Mouse (Mus musculus) central nervous system, embryonic 11.5 days (tissue): ENCODE results near the gene Eps15l1. TPM values are rescaled to one million over a fixed set of nuclear protein-coding genes. Genes with fewer than 3 reads are reported as not detected.

Source experiments
- polyA plus RNA-seq: library from polyadenylated mRNA; depleted of rRNA; stranded (reverse); fragments of >200 nt; gene quantifications from 2 replicates; pipeline ENCODE4 v1.2.3, GENCODE M21; 2012; rRNA removed

Gene Eps15l1
- polyA plus RNA-seq: 76.5 and 107 TPM in 2 replicates

GRCm38 (mm10) chr8:72421362-72422335, at the start of gene Eps15l1:
Eps15l1 (minus strand) TSS chr8:72421460.

GRCm38 (mm10) chr8:72443338-72443993, 22.2 kb upstream of the Eps15l1 start, which contains the start of the genes Calr3 and 1700030K09Rik:
Calr3 (minus strand) TSS chr8:72443870.
1700030K09Rik (plus strand) TSS chr8:72443880.

GRCm38 (mm10) chr8:72318801-72319322, 102.4 kb downstream of the Eps15l1 start, which contains the start of gene Klf2:
Klf2 (plus strand) TSS chr8:72319033.

GRCm38 (mm10) chr8:72305210-72305905, 115.9 kb downstream of the Eps15l1 start, which contains the start of gene Gm10282:
Gm10282 (minus strand) TSS chr8:72305260.

Other genes starting within 250 kb of the Eps15l1 start
- gene Hsh2d, start 231.8 kb downstream of the Eps15l1 start, polyA plus RNA-seq: 0.05 and 0.07 TPM in 2 replicates
- gene Cib3, start 208.6 kb downstream of the Eps15l1 start, polyA plus RNA-seq: 0.02 TPM in 1 of 2 replicates, not detected in the other
- gene Gm11034, start 207.8 kb downstream of the Eps15l1 start, polyA plus RNA-seq: not detected in 2 replicates
- 81.2 and 93.7 TPM in 2 replicates for gene Fam32a, start 201.7 kb downstream of the Eps15l1 start, polyA plus RNA-seq
- gene Ap1m1, start 181.4 kb downstream of the Eps15l1 start, polyA plus RNA-seq: 128 and 134 TPM in 2 replicates
- 31.6 and 43.2 TPM in 2 replicates for gene Gm10282, start 116.2 kb downstream of the Eps15l1 start, polyA plus RNA-seq
- 6.4 and 7.1 TPM in 2 replicates for gene Klf2, start 102.4 kb downstream of the Eps15l1 start, polyA plus RNA-seq
- 0.72 and 1.4 TPM in 2 replicates for gene Calr3, start 22.4 kb upstream of the Eps15l1 start, polyA plus RNA-seq
- gene 1700030K09Rik, start 22.4 kb upstream of the Eps15l1 start, polyA plus RNA-seq: 9.6 and 12.4 TPM in 2 replicates
- 66.8 and 99.9 TPM in 2 replicates for gene Cherp, start 53.8 kb upstream of the Eps15l1 start, polyA plus RNA-seq
- 14.5 and 30.2 TPM in 2 replicates for gene Slc35e1, start 71.2 kb upstream of the Eps15l1 start, polyA plus RNA-seq
- gene Med26, start 126.8 kb upstream of the Eps15l1 start, polyA plus RNA-seq: 13.7 and 13.8 TPM in 2 replicates
- 42.5 and 69.5 TPM in 2 replicates for gene Smim7, start 149.6 kb upstream of the Eps15l1 start, polyA plus RNA-seq
- 10.0 and 17.2 TPM in 2 replicates for gene Tmem38a, start 150.6 kb upstream of the Eps15l1 start, polyA plus RNA-seq
- 0.16 and 0.21 TPM in 2 replicates for gene Nwd1, start 225.3 kb upstream of the Eps15l1 start, polyA plus RNA-seq